In the genomic region with DNA sequence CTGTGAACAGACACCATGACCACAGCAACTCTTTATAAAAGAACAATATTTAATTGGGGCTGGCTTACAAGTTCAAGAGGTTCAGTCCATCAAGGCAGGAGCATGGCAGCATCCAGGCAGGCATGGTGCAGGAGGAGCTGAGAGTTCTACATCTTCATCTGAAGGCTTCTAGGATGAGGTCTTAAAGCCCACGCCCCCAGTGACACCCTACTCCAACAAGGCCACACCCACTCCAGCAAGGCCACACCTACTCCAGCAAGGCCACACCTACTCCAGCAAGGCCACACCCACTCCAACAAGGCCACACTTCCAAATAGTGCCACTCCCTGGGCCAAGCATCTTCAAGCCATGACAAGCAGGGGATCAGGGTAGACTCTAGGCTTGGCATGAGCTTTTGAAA, we compare ENCODE assay signal across 3 mouse cellular contexts.
DNase-seq lines count a peak whose midpoint lies in the region.

No protein-coding gene starts in this region.

- peak; percentile 64 for DNase-seq in ES-CJ7 (ENCODE audit: low read depth, low spot score)
- peak; percentile 66 for DNase-seq in R1 (ENCODE audit: low read depth, low spot score)
- DNase-seq in ZHBTc4 (ENCODE audit: low read depth, low spot score), result peak; percentile 78
